Mouse (Mus musculus) kidney, adult 2 months (tissue): ENCODE measurements around the gene Sfxn2. TPM values are rescaled to one million over a fixed set of nuclear protein-coding genes. Genes with fewer than 3 reads are reported as not detected.
A peak's percentile ranks its signal among the peaks of the same experiment; 100 is the strongest.

ENCODE experiments used
- DNase-seq: peaks from one replicate; pipeline ENCODE4 v3.0.0; 2021
- H3K27ac ChIP-seq: fragments of 200-500 bp; 2 replicates; pipeline ENCODE4 v1.5.1; 2012; ENCODE audit warnings: low read depth, low read length, control low read depth, inconsistent platforms; ENCODE audit not compliant: insufficient read depth
- H3K27me3 ChIP-seq: fragments of 200-500 bp; replicated peaks from 2 replicates; pipeline ENCODE4 v1.6.1; 2012; ENCODE audit warnings: mild to moderate bottlenecking, moderate library complexity, low read length, inconsistent platforms; ENCODE audit not compliant: control insufficient read depth, insufficient read depth
- H3K36me3 ChIP-seq: fragments of 200-500 bp; 2 replicates; pipeline ENCODE4 v1.6.1; 2012; ENCODE audit warnings: mild to moderate bottlenecking, moderate library complexity, low read length, inconsistent platforms; ENCODE audit not compliant: control insufficient read depth, insufficient read depth
- H3K4me1 ChIP-seq: fragments of 200-500 bp; 2 replicates; pipeline ENCODE4 v1.6.1; 2011; ENCODE audit warnings: low read length; ENCODE audit not compliant: control insufficient read depth, insufficient read depth
- H3K4me3 ChIP-seq: fragments of 200-500 bp; 2 replicates; pipeline ENCODE4 v1.5.1; 2011; ENCODE audit warnings: mild to moderate bottlenecking, low read depth, low read length, control low read depth; ENCODE audit not compliant: insufficient read depth
- CTCF ChIP-seq: fragments of 200-500 bp; conservative IDR thresholded peaks from 2 replicates; pipeline ENCODE4 v1.5.1; 2011; ENCODE audit warnings: low read depth, mild to moderate bottlenecking, control low read depth, low read length, moderate library complexity, mixed read lengths; ENCODE audit not compliant: insufficient read depth, insufficient read length
- POLR2A ChIP-seq: fragments of 200-500 bp; IDR thresholded peaks from one replicate; pipeline ENCODE4 v1.6.1; 2011; ENCODE audit warnings: low read depth, low read length, control low read depth
- WGBS: fragments of 180-500 bp; shearing (Covaris S2); methylation state at CpG from one replicate; pipeline ENCODE4 v1.1.7; 2018; 5-methylcytosine and 5-hydroxymethylcytosine counted together
- polyA plus RNA-seq: library from polyadenylated mRNA; depleted of rRNA; stranded (reverse); fragments of >200 nt; gene quantifications from 2 replicates; pipeline ENCODE4 v1.2.3, GENCODE M21; 2012; rRNA removed

Gene Sfxn2
- polyA plus RNA-seq, 1 experiment: 23.0 TPM

- no peak for TF ChIP-seq CTCF
- no peak for TF ChIP-seq POLR2A
- Histone ChIP-seq H3K4me3 (no peak overlapping the region), H3K36me3 (no peaks in the 10 kb centered on the region; the same call in 1 of the 2 replicates), H3K4me1 (peaks cover 53% of the 10 kb centered on the region), H3K27ac (peak overlapping the region; percentile 94), H3K27me3 (no peaks in the 10 kb centered on the region)
- 63% methylated on average over 5 of the region's 5 CpGs for WGBS
- no peak for DNase-seq
Measured at GRCm38 (mm10) chr19:46643236-46643635, 70.1 kb downstream of the Sfxn2 start.

DNA sequence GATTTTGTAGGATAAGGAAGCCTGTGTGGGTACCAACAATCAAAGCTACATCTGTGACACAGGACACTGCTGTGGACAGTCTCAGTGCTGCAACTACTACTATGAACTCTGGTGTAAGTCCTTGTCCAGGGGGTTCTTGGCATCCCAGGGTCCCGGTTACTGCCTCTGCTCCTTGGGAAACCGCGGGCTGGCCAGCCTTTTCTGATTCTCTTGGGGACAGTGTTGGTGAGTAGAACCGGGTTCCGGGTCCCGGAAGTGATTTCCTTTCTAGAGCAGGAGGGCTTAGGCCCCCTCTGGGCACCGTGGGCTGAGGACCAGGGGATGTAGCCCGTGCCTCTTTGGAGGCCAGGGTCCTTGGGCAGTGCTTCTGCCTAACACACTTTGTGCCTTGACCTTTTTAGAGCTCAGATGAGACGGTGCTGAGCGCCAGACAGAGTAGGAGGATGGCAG is 71.2 kb downstream of the Sfxn2 start:
- 40% methylated on average over 10 of the region's 10 CpGs for whole genome bisulfite sequencing
- no peak for DNase-seq
- H3K4me3 ChIP-seq: no peak overlapping the region
- H3K27me3 ChIP-seq: no peaks in the 10 kb centered on the region
- peaks cover 53% of the 10 kb centered on the region for H3K4me1 ChIP-seq
- TF ChIP-seq CTCF (no peak), POLR2A (no peak)
- H3K27ac ChIP-seq: peak overlapping the region; percentile 94
- no peaks in the 10 kb centered on the region; the same call in 1 of the 2 replicates for H3K36me3 ChIP-seq

GRCm38 (mm10) chr19:46644793-46645602 is 71.8 kb downstream of the Sfxn2 start:
- no peaks in the 10 kb centered on the region for H3K27me3 ChIP-seq
- peak overlapping the region; percentile 94 for H3K27ac ChIP-seq
- no peak overlapping the region for H3K4me3 ChIP-seq
- DNase-seq: peak; percentile 82
- peaks cover 51% of the 10 kb centered on the region for H3K4me1 ChIP-seq
- WGBS: 21% methylated on average over 12 of the region's 12 CpGs
- TF ChIP-seq POLR2A (no peak), CTCF (no peak; the same call in 1 of the 2 replicates)
- H3K36me3 ChIP-seq: no peaks in the 10 kb centered on the region; the same call in 1 of the 2 replicates

- peak; percentile 83 for DNase-seq
- TF ChIP-seq CTCF (no peak), POLR2A (no peak)
- Histone ChIP-seq H3K4me3 (no peak overlapping the region), H3K4me1 (peaks cover 43% of the 10 kb centered on the region), H3K27ac (peak overlapping the region; percentile 94), H3K36me3 (no peaks in the 10 kb centered on the region; the same call in 1 of the 2 replicates), H3K27me3 (no peaks in the 10 kb centered on the region)
- WGBS: 47% methylated on average over 12 of the region's 12 CpGs
Measured at GRCm38 (mm10) chr19:46646041-46646481, 72.9 kb downstream of the Sfxn2 start.

GRCm38 (mm10) chr19:46647254-46647653 is 74.1 kb downstream of the Sfxn2 start:
- WGBS: 49% methylated on average over 3 of the region's 3 CpGs
- Histone ChIP-seq H3K27me3 (no peaks in the 10 kb centered on the region), H3K27ac (peak overlapping the region; percentile 49), H3K4me3 (no peak overlapping the region), H3K4me1 (peaks cover 32% of the 10 kb centered on the region), H3K36me3 (no peaks in the 10 kb centered on the region; the same call in 1 of the 2 replicates)
- no peak for TF ChIP-seq POLR2A
- no peak for TF ChIP-seq CTCF
- no peak for DNase-seq

Other genes with a start within 250 kb of the Sfxn2 start
- 1.9 and 2.7 TPM in 2 replicates for gene Psd, start 246.2 kb upstream of the Sfxn2 start, polyA plus RNA-seq
- gene Fbxl15, start 245.2 kb upstream of the Sfxn2 start, polyA plus RNA-seq: 26.1 and 35.8 TPM in 2 replicates
- 69.8 and 72.0 TPM in 2 replicates for gene Cuedc2, start 234.7 kb upstream of the Sfxn2 start, polyA plus RNA-seq
- gene Mfsd13a, start 232.2 kb upstream of the Sfxn2 start, polyA plus RNA-seq: 34.7 and 43.8 TPM in 2 replicates
- gene 2310034G01Rik, start 223.1 kb upstream of the Sfxn2 start, polyA plus RNA-seq: 1.5 and 1.6 TPM in 2 replicates
- gene Actr1a, start 177.6 kb upstream of the Sfxn2 start, polyA plus RNA-seq: 73.8 and 80.4 TPM in 2 replicates
- gene Sufu, start 176.5 kb upstream of the Sfxn2 start, polyA plus RNA-seq: 38.2 and 39.7 TPM in 2 replicates
- gene Trim8, start 71.7 kb upstream of the Sfxn2 start, polyA plus RNA-seq: 41.3 and 43.6 TPM in 2 replicates
- gene Arl3, start 167 bp upstream of the Sfxn2 start, polyA plus RNA-seq: 52.5 and 62.8 TPM in 2 replicates
- gene Wbp1l, start 25.7 kb downstream of the Sfxn2 start, polyA plus RNA-seq: 60.1 and 60.3 TPM in 2 replicates
- 0.27 and 0.29 TPM in 2 replicates for gene Cyp17a1, start 99.8 kb downstream of the Sfxn2 start, polyA plus RNA-seq
- gene Borcs7, start 116.5 kb downstream of the Sfxn2 start, polyA plus RNA-seq: 4.8 and 6.0 TPM in 2 replicates
- 28.8 and 43.7 TPM in 2 replicates for gene As3mt, start 134.1 kb downstream of the Sfxn2 start, polyA plus RNA-seq
- gene Cnnm2, start 188.2 kb downstream of the Sfxn2 start, polyA plus RNA-seq: 26.4 and 36.1 TPM in 2 replicates